Mouse (Mus musculus): Measurements from ENCODE around the gene Rpp14.

Rpp14 gene

DNA sequence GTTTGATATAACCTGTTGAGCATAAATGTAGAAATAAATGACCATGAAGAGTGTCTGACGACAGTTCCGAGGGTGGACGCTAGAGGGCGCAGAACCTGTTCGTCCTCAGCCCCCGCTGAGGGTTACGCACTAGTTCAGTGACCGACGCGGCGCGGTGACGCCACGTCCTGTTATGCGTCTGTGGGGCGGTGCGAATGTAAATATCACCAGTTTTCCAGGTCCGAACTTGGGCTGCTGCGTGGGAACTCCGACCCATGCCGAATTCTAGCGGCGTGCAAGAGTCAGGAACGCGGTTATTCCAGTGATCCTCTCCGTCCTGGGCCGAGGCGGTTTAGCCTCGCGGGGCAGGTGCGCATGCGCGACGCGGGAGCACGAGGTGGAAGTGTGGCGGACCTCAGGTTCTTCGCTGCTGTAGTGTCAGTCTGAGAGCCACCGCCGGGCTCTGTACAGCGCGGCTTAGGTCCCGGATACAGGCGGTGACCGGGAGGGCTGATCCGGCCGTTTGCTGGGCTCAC, at the start of gene Rpp14:
TSS of gene Rpp14 (plus strand) at position 203 of the 515 bp plus-strand sequence.
- peak; percentile 96 to 97 for DNase-seq (ENCODE audit: low spot score in 2 of 2)

DNA sequence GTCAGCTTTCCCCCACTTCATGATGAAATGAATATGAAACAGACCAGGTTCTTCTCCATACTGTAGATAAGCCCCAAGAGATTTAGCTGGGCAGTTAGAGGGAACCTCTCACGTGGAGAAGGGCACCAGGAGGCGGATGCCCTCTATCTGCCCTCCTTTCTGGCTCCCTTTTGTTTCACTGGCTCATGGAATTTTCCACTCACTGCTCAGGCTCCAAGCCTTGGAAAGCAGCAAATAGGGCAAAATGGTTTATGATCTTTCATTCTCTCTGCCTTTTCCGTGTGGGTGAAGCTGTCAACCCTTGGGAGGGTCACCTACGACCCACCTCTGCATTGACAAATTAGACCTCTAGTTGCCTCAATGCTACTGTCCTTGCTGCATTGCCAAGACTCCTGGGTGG, 49.6 kb upstream of the Rpp14 start:
- DNase-seq (ENCODE audit: low spot score in 2 of 2): no peak

DNA sequence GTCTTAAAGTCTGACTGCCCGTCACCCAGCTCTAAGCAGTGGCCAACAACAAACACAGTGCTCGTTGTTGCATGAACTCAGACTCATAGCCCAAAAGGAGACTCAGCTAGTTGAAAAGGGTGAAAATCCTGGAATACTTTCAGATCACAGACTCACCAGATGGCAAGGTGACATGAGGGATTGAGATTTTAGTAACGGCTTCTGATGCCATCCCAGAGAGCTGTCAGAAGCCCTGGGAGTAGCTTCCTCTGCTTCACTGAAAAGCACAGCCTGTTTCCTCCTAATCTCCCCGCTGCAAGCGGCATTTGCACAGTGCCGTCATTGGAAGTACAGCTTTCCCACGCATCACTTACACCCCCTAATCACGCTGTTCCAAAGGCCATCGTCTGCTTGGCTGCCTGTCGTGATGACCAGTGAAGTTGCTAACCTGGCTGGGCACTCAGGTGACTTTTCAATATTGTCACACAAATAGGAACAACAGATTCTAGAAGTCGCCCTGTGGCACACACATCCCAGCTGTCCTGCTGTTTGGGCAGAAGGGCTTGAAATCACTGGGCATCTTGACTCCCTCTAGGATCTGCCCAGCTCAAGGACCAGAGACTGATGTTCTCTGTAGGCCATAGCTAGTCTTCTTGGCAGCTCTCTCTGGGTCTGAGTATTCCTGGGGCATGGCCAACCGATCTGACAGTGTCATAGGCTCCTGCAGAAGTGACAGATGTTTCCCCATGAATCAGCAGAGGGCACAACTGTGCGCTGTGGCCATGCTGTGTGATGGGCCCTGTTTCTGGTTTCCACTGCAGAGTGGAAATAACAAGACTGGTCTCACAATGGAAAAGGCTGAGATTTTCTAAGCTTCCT, 47.9 kb upstream of the Rpp14 start:
- DNase-seq (ENCODE audit: low spot score in 2 of 2): peak in 1 of 2 experiments; percentile 19

- DNase-seq (ENCODE audit: low spot score in 2 of 2): no peak
Measured at GRCm38 (mm10) chr14:8034561-8034960, 45.6 kb upstream of the Rpp14 start.

DNA sequence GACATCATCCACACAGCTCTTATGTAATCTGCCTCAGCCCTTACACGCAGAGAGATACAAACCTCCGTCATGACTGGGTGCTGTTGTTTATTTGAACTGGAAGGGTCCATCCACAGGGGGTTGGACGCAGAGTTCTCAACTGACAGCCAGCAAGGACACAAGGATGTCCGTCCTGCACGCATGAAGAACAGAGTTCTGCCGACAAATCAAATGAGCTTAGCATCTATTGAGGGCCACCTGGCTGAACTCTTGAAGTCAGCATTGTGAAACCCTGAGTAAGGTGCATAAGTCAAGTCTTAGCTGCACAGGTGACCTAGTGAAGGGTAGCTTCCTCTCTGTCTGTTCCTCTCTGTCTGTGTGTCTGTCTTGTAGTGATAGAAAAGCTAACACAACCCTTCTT, 44.2 kb upstream of the Rpp14 start:
- DNase-seq (ENCODE audit: low spot score in 2 of 2): no peak

- DNase-seq (ENCODE audit: low spot score in 2 of 2): no peak
Measured at GRCm38 (mm10) chr14:8036406-8036805, 43.8 kb upstream of the Rpp14 start.

DNA sequence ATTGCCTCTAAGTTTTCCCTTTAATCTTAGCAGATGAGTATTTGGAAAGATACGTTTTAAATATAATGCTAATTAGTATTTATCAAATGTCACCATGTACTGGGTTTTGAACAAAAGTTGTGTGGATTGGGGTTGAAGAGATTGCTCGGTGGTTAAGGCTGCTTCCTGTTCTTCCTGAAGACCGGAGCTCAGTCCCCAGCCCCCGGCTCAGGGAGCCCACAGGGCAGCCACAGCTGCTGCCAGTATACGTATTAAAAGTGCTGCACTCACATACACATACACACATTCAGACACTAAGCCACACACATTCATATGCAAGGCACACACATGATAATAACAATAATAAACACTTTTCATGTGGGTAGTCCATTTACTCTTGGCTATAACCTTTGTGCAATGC, 42.0 kb upstream of the Rpp14 start:
- DNase-seq (ENCODE audit: low spot score in 2 of 2): no peak

DNA sequence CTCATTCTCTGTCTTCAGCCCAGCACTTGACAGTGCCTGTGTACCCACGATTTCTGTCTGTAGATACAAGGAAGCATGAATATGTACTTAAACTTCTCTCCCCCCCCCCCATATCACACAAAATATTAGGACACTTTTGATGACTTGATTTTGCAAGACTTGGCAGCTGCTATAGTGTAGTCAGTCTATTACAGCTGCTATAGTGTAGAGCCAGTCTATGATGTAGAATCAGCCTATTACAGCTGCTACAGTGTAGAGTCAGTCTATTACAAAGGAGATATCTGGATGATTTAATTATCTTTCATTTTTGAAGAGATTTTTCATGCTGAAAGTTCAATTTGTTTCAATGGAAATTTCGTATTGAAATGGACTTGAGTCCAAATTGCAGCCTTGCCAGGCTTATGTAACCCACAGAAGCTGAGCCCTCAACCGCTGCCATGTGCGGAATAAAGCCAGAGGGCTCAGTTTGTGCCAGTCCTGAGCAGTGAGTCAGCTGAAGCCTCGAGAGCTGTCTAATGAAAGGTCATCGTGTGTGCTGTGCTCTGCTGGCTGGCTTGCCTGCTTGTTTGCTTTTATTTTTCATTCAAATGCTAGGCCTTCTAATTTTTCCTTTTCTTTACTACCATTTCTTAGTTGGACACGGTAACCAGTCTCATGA, 41.2 kb upstream of the Rpp14 start:
- DNase-seq (ENCODE audit: low spot score in 2 of 2): peak in 1 of 2 experiments; percentile 13

DNA sequence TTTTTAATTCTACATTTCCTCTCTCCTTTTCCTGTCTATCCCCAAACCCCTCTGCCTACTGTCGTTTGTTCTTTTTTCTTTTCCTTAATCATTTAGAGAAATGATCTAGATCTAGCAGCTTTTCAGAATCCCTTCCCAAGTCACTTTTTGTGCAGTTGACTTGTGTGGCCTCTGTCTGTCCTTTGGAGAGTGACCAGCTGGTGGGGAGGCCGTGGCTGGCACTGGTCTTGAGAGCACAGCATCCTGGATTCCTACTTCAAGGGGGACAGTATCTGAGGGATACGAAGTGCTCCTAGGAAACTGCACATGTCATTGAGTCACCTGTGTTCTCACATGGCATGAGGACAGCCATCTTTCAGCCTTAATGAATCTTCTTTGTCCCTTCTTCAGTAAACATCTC, 40.0 kb upstream of the Rpp14 start:
- no peak for DNase-seq (ENCODE audit: low spot score in 2 of 2)

GRCm38 (mm10) chr14:8040911-8041678, 39.1 kb upstream of the Rpp14 start:
- no peak for DNase-seq (ENCODE audit: low spot score in 2 of 2)

DNA sequence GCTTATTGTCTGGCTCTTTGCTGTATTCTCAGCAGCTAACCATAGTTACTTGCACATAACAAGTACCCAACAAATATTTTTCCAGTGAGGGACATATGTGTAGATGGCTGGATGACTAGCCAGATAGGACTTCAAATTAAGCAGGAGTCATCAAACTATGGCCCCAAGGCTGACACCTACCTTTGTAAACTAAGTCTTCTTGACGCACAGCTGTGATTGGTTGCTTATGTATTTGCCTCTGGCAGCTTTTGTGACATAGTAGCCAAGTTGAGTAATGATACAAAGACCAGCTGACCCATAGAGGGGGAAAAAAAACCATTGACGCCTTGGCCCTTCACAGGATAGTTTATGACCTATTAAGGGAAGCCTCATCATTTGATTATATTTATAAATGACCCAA, 38.0 kb upstream of the Rpp14 start:
- no peak for DNase-seq (ENCODE audit: low spot score in 2 of 2)

- DNase-seq (ENCODE audit: low spot score in 2 of 2): no peak
Measured at GRCm38 (mm10) chr14:8042577-8042976, 37.6 kb upstream of the Rpp14 start.

DNA sequence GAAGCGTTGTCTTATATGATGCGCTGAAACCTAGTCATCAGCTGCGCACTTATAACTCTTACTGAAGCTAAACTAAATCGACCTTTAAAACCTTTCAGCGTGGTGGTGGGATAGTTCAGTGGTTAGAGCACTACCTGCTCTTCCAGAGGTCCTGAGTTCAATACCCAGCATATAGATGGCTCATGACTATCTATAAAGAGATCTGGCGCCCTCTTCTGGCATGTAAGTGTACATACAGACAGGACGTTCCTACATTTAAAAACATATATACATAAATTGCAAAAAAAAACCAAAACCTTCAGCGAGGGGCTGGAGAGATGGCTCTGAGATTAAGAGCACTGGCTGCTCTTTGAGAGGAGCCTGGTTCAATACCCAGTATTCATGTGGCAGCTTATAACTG, 35.8 kb upstream of the Rpp14 start:
- DNase-seq (ENCODE audit: low spot score in 2 of 2): peak in 1 of 2 experiments; percentile 18

DNA sequence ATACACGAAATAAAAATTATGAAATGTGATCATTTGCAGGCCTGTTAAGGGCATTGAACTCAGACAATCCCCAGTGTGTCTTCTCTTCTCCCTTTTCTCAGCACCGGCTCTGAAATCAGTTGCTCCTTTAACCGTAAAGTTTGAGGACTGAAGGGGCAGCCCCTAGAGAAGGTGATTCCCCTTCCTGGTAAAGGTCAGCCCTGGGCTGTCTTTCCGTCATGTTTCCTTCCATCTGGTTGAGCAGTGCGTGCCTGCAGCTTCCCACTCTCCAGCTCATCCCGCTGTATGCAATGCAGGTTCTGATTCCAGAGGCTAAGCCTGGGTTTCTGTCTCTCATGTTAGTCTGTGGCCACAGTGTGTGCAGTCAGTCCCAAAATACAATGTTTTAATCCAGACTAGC, 35.4 kb upstream of the Rpp14 start:
- DNase-seq (ENCODE audit: low spot score in 2 of 2): no peak

- no peak for DNase-seq (ENCODE audit: low spot score in 2 of 2)
Measured at GRCm38 (mm10) chr14:8045187-8045846, 34.9 kb upstream of the Rpp14 start.

DNA sequence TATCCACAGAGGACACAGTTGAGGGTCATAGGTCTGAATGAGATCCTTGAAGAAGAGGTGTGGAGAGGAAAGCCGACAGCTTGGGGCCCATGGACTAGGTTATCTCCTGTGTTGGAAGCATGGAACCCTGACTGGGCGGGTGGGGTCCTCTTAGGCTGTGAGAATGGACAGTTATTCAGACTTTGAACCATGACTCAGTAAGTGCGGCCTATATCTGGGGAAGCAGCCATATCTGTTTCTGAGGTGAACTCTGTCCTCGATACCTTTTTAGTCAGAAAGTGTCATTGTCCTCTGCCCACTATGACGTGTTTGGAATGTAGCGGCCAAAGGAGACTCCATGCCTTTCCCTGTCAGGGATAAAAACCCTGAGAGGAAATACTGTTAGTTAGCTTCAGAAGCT, 33.3 kb upstream of the Rpp14 start:
- DNase-seq (ENCODE audit: low spot score in 2 of 2): no peak

DNA sequence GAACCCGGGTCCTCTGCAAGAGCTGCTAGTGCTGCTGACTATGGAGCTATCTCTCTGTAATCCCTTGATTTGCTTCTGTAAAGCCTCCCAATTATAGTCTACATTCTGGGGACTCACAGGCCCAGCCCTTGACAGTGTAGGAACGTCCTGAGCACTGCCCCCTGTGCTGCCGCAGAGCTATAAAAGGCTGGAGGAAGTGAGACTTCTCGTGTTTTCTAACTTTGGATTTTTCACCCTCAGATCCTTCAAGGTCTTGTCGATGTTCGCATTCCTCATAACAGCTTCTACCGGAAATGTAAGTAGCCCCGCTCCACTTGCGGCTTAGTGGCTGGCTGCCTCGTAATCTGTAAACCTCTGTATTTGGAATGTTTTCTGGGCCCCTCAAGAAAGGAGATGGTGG, 30.8 kb upstream of the Rpp14 start:
- no peak for DNase-seq (ENCODE audit: low spot score in 2 of 2)

DNA sequence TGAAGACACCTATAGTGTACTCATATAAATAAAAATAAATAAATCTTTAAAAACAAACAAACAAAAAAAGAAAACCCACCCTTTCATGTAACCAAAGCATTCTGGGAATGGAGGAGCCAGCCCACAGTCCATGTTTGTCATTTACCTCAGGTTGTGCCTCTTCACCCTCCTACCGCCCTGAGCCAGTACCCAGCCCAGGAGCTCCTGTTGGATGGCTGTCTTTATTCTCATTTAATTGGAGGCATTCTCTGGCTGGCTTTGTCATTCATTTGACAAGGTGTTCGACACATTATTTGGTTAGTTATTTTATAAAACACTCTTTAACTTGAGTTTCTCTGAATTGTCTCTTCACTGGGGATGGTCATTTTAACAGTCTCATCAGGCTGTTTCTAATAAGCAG, 28.3 kb upstream of the Rpp14 start:
- no peak for DNase-seq (ENCODE audit: low spot score in 2 of 2)

GRCm38 (mm10) chr14:8052661-8053060, 27.5 kb upstream of the Rpp14 start:
- DNase-seq (ENCODE audit: low spot score in 2 of 2): no peak

DNA sequence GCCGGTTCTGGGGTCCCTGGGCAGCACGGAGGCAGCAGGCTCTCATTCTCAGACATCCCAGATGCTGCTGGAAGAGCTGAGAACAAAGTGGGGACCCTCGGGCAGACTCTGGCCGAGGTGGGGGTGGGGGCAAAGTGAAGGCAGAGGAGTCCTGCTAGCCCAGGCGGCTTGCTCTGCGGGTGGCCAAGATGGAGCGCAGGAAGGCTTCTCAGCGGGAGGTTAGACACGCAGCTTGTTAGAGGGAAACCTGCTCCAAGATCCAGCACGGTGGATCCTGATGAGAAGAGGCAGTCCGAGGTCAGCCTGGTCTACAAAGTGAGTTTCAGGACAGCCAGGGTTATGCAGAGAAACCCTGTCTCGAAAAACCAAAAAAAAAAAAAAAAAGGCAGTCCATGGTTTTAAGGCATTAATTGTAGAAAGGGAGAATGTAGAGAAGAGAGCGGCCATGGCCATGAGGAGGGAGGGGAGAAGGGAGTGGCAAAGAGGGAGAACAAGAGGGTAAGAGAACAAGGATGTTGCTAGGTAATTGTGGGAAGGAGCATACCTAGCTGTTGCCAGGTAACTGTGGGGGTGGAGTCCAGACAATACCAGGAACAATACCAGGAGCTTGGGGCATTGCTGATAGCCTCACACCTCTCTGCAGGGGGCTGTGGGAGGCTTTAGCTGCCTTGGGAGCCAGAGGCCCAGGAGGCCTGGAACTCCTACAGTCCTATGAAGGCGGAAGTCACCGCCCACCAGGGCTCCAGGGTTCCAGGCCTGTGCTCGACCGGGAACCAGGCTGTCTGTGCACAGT, 25.7 kb upstream of the Rpp14 start:
- no peak for DNase-seq (ENCODE audit: low spot score in 2 of 2)

- no peak for DNase-seq (ENCODE audit: low spot score in 2 of 2)
Measured at GRCm38 (mm10) chr14:8056076-8056475, 24.1 kb upstream of the Rpp14 start.
